Mouse (Mus musculus): ENCODE results near the gene Sh3kbp1. TPM values are rescaled to one million over a fixed set of nuclear protein-coding genes. Genes with fewer than 3 reads are reported as not detected.
A peak's percentile ranks its signal among the peaks of the same experiment; 100 is the strongest.

Gene Sh3kbp1
- total RNA-seq, 2 experiments from 2014 or later = 154 to 191 TPM

- ATAC-seq (ENCODE audit: poor library complexity, severe bottlenecking) = peak; percentile 57
Observed at GRCm38 (mm10) chrX:159677585-159678319, 50.7 kb downstream of the Sh3kbp1 start.

GRCm38 (mm10) chrX:159678320-159678835 is 51.3 kb downstream of the Sh3kbp1 start:
- ATAC-seq (ENCODE audit: poor library complexity, severe bottlenecking) = peak; percentile 48; the same call in 1 of the 2 replicates

- 0 out of 2 replicates have a peak, but pooled peaks have one; percentile 20 for ATAC-seq (ENCODE audit: poor library complexity, severe bottlenecking)
Observed at GRCm38 (mm10) chrX:159685521-159685920, 58.4 kb downstream of the Sh3kbp1 start.

- peak; percentile 58; the same call in 1 of the 2 replicates for ATAC-seq (ENCODE audit: poor library complexity, severe bottlenecking)
Observed at GRCm38 (mm10) chrX:159686850-159687249, 59.8 kb downstream of the Sh3kbp1 start.

- ATAC-seq (ENCODE audit: poor library complexity, severe bottlenecking) = peak; percentile 40; the same call in 1 of the 2 replicates
Observed at GRCm38 (mm10) chrX:159688698-159689097, 61.6 kb downstream of the Sh3kbp1 start.

GRCm38 (mm10) chrX:159689785-159690416 is 62.8 kb downstream of the Sh3kbp1 start:
- ATAC-seq (ENCODE audit: poor library complexity, severe bottlenecking) = no peak

GRCm38 (mm10) chrX:159693126-159693525 is 66.1 kb downstream of the Sh3kbp1 start:
- ATAC-seq (ENCODE audit: poor library complexity, severe bottlenecking) = no peak

DNA sequence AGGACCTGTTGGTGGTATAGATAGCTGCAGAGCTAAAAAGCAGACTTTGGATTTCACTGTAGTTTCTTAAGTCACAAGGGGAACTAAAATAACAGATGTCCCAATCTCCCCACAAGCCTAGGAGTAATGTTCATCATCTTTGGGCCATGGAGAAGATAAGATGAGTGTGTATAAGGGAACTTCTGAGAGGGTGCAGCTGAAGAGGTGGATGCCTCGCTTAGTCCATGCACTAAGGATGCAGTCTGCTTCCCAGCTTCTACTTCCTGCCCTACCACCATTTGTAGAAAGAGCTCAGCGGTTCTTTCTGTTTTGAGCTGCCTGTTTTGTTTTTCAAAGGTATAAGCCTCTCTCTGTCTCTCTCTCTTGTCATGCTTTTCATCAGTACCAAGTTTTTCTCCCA is 69.5 kb downstream of the Sh3kbp1 start:
- peak; percentile 83 for ATAC-seq (ENCODE audit: poor library complexity, severe bottlenecking)

GRCm38 (mm10) chrX:159697030-159697454 is 70.0 kb downstream of the Sh3kbp1 start:
- peak; percentile 64 for ATAC-seq (ENCODE audit: poor library complexity, severe bottlenecking)

- no peak for ATAC-seq (ENCODE audit: poor library complexity, severe bottlenecking)
Observed at GRCm38 (mm10) chrX:159702850-159703249, 75.8 kb downstream of the Sh3kbp1 start.

DNA sequence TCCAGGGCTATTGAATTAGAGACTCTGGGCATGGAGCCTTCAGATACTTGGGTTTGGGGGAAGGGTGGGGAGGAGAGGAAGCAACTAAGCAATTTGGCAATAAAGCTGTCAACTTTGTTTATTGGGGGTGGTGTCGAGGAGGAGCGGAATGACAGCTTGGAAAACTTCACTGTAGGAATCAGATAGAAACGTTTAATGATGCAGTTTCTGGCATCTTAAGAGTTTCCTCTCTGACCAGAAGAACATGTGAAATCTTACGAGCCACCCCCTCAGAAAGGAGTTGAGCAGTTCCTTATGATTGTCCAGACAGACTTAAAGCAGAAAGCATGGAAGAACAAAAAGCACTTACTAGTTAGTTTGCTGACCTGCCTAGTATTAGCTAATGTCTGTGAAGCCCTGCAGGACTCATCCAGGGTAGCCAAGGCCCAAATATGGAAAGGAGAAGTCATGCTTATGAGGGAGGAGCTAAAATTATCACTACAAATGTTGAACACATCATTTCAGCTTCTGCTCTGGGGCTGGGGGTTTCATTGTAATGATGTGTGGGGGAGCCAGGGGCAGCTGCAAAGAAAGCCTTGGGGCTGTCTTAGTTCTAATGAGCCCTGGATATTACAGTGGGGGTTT is 77.4 kb downstream of the Sh3kbp1 start:
- ATAC-seq (ENCODE audit: poor library complexity, severe bottlenecking) = peak; percentile 63

GRCm38 (mm10) chrX:159705412-159705811 is 78.3 kb downstream of the Sh3kbp1 start:
- no peak for ATAC-seq (ENCODE audit: poor library complexity, severe bottlenecking)

DNA sequence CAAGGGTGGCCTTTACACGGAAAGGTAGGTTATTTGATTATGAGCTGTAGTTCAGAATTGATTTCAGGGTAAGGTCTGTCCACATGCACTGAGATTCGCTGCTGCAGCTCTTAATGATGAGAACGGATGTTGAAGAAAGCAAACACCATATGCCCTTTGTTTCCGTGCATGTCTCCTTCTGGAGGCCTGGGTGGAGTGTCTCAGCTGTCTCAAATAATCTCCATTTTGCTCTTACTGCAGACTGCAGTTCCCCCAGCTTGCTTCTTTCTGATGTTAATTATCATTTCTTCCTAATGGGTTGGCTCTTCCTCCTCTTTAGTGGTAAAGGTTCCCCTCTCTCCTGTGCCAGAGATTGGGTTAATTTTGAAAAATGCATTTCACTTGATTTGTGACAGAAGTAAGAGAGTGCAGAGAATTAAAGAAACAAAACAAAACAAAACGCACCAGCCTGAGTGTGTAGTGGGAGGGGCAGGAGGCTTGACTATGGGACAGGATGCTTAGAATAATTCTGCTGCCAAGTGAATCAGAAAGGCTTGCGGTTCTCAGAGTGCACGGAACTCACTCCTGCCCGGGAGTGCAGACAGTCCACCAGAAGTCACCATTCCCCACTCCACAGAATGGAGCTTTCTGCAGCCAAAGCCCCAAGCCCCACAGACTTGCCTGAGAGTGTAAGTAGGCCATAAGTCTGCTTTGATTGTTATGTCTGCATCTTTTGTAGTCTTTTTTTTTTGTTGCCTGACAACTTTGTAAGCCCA is 81.2 kb downstream of the Sh3kbp1 start:
- ATAC-seq (ENCODE audit: poor library complexity, severe bottlenecking) = peak; percentile 30; the same call in 1 of the 2 replicates

- no peak for ATAC-seq (ENCODE audit: poor library complexity, severe bottlenecking)
Observed at GRCm38 (mm10) chrX:159709296-159709695, 82.2 kb downstream of the Sh3kbp1 start.

DNA sequence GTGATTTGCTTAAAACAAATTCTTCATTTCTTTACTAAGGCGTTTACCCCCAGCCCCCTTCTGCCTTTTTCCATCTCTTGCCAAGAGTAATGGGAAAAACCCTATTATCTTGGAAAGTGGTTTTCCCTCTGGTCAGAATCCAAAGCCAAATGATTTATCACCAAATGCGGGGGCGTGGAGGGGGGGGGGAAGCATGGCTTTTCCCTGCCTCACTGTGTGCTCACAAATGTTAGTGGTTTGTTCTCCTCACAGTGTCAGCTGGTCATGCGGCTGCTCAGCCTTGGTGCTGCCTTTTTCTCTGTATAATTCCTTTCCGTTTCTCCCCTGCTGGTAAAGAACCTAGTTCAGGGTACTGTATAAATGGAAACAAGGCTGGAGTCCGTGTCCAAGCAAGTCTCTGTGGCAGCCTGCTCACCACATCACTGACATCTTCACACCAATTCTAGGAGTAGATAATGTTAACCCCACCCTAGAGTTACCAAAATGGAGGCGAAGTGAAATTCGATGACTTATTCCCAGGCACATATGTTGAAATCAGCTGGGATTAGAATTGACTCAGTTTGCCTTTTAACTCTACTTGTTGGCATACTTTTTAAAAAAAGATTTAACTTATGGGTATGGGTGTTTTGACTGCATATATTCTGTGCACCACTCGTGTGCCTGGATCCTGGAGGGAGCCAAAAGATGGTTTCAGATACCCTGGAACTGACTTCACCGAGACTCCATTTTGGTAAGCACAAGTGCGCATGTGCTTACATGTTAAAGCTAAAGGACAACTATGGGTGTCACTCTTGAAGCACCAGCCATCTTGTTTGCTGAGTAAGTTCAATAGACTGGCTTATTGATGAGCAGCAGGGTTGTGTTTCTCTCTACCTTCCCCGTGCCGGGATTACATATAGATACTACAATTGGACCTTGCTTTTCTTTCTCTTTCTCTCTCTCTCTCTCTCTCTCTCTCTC is 84.3 kb downstream of the Sh3kbp1 start:
- no peak for ATAC-seq (ENCODE audit: poor library complexity, severe bottlenecking)

- 0 out of 2 replicates have a peak, but pooled peaks have one; percentile 10 for ATAC-seq (ENCODE audit: poor library complexity, severe bottlenecking)
Observed at GRCm38 (mm10) chrX:159713191-159713590, 86.1 kb downstream of the Sh3kbp1 start.

- ATAC-seq (ENCODE audit: poor library complexity, severe bottlenecking) = no peak
Observed at GRCm38 (mm10) chrX:159721390-159721789, 94.3 kb downstream of the Sh3kbp1 start.

DNA sequence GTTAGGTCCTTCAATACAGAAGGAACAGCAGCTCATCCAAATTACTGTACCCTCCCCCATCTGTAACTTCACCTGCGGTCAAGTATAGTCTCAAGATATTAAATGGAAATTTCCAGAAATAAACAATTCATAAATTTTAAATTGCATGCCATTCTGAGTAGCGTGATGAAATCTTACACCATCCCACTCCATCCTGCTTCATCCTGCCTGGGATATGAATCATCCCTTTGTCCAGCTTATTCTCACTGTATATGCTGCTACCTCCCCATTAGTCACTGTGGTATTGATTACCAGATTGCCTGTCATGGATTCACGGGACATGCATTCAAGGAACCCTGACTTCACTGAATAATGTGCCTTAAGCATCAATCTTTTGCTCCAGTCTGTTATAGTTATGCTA is 104.3 kb downstream of the Sh3kbp1 start:
- no peak for ATAC-seq (ENCODE audit: poor library complexity, severe bottlenecking)

DNA sequence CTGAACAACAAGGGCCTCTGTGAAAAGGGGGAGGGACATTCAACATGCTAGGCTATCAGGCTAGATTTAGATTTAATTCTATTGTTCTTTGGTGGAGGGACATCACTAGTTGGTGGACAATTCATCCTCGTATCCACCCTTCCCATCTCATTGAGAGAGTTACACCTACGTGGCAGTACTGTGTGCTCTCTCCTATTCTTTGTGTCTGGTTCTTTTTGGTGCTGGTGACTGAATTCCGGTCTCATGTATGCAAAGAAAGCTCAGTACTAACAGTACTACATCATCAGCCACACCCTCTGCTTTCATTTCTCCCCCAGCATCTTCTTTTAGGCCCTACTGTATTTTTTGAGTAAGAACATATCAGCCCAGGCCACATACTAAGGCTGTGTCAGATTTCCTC is 105.8 kb downstream of the Sh3kbp1 start:
- no peak for ATAC-seq (ENCODE audit: poor library complexity, severe bottlenecking)

Data from megakaryocyte, adult 5-6 weeks (primary cell).